Mouse (Mus musculus) Muller cell, postnatal 12 days (primary cell): ENCODE data around the gene Grn.

Experiments used
- DNase-seq: peaks from one replicate; pipeline ENCODE4 v3.0.0-alpha.2; 2015; ENCODE audit errors: inconsistent ontology term

Grn gene

GRCm38 (mm10) chr11:102424666-102425065 lies 5.4 kb upstream of the Grn start:
- no peak for DNase-seq

GRCm38 (mm10) chr11:102425555-102426316 lies 4.4 kb upstream of the Grn start:
- no peak for DNase-seq

- no peak for DNase-seq
Measured at GRCm38 (mm10) chr11:102428981-102429540, 1.1 kb upstream of the Grn start.

GRCm38 (mm10) chr11:102429551-102429950 lies 564 bp upstream of the Grn start:
- no peak for DNase-seq

- DNase-seq = peak; percentile 83
Measured at GRCm38 (mm10) chr11:102431018-102431645, 1.0 kb downstream of the Grn start.

GRCm38 (mm10) chr11:102431728-102432114 lies 1.6 kb downstream of the Grn start:
- DNase-seq = no peak

- DNase-seq = no peak
Measured at GRCm38 (mm10) chr11:102432115-102432843, 2.2 kb downstream of the Grn start.

GRCm38 (mm10) chr11:102432896-102433295 lies 2.8 kb downstream of the Grn start:
- no peak for DNase-seq

GRCm38 (mm10) chr11:102433866-102434265 lies 3.8 kb downstream of the Grn start:
- DNase-seq = no peak

- DNase-seq = peak; percentile 73
Measured at GRCm38 (mm10) chr11:102434406-102434805, 4.3 kb downstream of the Grn start.

GRCm38 (mm10) chr11:102434816-102435705 lies 4.9 kb downstream of the Grn start:
- no peak for DNase-seq

GRCm38 (mm10) chr11:102435754-102436470 lies 5.8 kb downstream of the Grn start:
- DNase-seq = no peak

GRCm38 (mm10) chr11:102436471-102436790 lies 6.3 kb downstream of the Grn start:
- DNase-seq = no peak

GRCm38 (mm10) chr11:102437120-102438061 lies 7.3 kb downstream of the Grn start:
- DNase-seq = peak; percentile 85

GRCm38 (mm10) chr11:102438212-102439092 lies 8.3 kb downstream of the Grn start:
- DNase-seq = peak; percentile 80

GRCm38 (mm10) chr11:102439093-102440082 lies 9.3 kb downstream of the Grn start:
- no peak for DNase-seq

- DNase-seq = no peak
Measured at GRCm38 (mm10) chr11:102440255-102440654, 10.1 kb downstream of the Grn start.
